Mouse (Mus musculus): ENCODE results near the gene Iqgap3. TPM values are rescaled to one million over a fixed set of nuclear protein-coding genes. Genes with fewer than 3 reads are reported as not detected.

Gene Iqgap3
- total RNA-seq, 1 experiment from 2014 or later: not detected

GRCm38 (mm10) chr3:88146376-88147112 is 64.8 kb downstream of the Iqgap3 start:
- no peak for ATAC-seq (ENCODE audit: extremely low read depth, insufficient number of reproducible peaks, low FRiP score, poor library complexity, severe bottlenecking)

DNA sequence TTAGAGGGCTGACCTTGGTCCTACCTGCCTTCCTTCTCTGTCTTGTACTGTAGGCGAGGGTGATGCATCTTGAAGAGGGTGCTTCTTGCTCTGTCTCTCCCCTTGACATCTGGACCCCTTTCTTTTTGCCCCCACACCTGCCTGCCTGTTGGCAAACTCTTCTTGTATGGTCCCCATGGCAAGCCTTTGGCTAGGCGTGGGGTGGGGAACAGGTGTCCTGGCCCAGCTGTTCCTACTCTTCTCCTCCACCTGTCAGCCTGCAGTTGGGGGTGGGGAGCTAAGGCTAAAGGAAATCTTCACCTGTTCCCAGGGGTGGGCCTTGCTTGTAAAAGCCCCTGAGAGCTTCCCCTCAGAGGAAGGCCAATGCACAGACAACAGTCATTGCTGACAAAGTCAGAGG is 65.7 kb downstream of the Iqgap3 start:
- no peak for ATAC-seq (ENCODE audit: extremely low read depth, insufficient number of reproducible peaks, low FRiP score, poor library complexity, severe bottlenecking)

- ATAC-seq (ENCODE audit: extremely low read depth, insufficient number of reproducible peaks, low FRiP score, poor library complexity, severe bottlenecking): no peak
These were observed 66.1 kb downstream of the Iqgap3 start for GRCm38 (mm10) chr3:88147866-88148265.

GRCm38 (mm10) chr3:88148354-88148753 is 66.6 kb downstream of the Iqgap3 start:
- peak; percentile 63 for ATAC-seq (ENCODE audit: extremely low read depth, insufficient number of reproducible peaks, low FRiP score, poor library complexity, severe bottlenecking)

GRCm38 (mm10) chr3:88148776-88149509 is 67.2 kb downstream of the Iqgap3 start:
- peak; percentile 30; the same call in 1 of the 2 replicates for ATAC-seq (ENCODE audit: extremely low read depth, insufficient number of reproducible peaks, low FRiP score, poor library complexity, severe bottlenecking)

- ATAC-seq (ENCODE audit: extremely low read depth, insufficient number of reproducible peaks, low FRiP score, poor library complexity, severe bottlenecking): no peak
These were observed 67.8 kb downstream of the Iqgap3 start for GRCm38 (mm10) chr3:88149510-88149974.

DNA sequence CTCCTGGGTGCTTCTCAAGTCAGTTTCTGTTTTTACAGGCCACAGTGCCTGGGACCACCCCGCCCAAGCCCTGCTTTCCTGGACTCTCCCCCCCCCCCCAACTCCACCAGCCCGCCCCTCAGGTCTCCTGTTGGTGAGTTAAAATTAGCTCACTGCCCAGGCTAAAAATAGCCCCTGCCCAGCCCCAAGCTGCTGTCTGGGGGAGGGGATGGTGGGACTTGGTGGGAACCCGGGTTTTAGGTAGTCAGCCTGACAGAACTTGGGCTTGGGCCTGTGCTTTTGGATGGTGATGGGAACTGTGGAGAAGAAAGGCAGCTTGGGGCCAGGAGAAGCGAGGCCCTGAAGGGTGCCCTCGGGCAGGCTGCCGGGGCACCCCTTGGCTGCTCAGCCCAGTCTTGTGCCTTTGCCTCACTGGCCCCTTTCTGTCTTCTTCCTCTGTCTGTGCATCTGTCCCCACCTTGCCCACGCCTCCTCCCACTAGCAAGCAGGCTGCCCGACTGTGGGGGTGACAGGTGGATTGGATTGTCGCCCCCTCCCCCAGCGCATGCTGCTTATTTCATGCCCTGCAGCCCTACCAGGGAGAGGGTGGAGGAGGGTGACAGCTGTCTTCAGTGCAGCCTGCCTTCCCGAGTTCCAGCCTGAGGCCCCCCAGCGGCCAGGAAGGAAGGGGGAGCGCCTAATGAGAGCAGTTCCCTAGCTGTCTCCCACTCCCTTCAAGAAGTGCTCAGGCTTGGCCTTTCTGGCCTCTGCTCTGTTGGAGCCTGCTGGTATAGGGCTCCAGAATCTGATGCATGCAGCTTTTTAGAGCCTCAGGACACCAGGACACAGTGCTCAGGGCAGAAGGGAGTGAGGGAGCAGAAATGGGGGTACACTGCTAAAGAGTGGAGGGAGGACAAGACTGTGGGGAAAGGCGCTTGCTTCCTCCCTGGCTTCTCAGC is 68.6 kb downstream of the Iqgap3 start:
- ATAC-seq (ENCODE audit: extremely low read depth, insufficient number of reproducible peaks, low FRiP score, poor library complexity, severe bottlenecking): no peak

- no peak for ATAC-seq (ENCODE audit: extremely low read depth, insufficient number of reproducible peaks, low FRiP score, poor library complexity, severe bottlenecking)
These were observed 69.2 kb downstream of the Iqgap3 start for GRCm38 (mm10) chr3:88150999-88151364.

DNA sequence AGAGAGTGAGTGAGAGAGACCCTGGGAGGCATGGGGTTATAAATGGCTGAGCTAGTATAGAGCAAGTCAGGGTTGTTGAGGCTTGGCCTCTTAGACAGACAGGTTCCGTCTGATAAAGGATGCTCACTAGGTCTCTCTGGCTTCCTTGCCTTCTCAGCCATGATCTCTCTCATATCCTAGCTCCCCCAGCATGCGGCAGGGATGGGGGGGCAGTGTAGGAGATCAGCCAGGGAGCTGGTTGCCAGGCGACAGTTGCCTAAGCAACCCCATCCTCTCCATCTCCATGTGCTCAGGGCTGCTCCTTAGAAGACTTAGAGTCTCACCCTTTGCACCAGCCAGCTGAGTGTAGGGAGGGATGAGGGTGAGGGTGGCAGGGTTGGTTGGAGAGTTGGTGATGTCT is 70.3 kb downstream of the Iqgap3 start:
- no peak for ATAC-seq (ENCODE audit: extremely low read depth, insufficient number of reproducible peaks, low FRiP score, poor library complexity, severe bottlenecking)

DNA sequence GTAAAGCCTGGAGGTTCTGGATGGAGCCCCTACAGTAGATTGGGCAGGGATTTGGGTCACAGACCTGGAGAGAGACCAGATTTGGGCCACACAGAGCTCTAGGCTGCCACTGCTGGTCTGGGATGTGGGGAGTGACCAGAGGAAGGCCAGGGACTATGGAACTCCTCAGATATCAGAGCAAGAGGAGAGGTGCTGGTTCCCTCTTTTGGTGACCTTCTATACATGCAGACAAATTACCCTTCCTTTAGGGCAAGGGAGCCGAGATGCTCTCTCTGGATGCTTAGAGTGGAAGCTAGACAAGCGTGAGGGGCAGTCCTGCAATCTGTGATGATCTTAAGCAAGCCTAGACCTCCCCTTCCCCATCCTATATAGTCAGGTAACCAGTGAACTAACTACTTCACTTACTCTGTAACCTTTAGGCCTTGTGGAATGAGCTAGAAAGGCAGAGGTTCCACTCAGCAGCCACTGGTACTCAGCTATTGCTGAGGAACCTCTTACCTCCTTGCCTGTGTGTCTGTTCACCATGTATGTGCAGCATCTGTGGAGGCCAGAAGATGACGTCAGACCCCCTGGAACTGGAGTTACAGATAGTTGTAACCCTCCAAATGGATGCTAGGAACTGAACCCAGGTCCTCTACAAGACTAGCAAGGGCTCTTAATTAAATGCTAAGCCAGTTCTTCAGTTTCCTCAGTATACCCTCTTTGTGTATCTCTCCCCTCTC is 71.7 kb downstream of the Iqgap3 start:
- no peak for ATAC-seq (ENCODE audit: extremely low read depth, insufficient number of reproducible peaks, low FRiP score, poor library complexity, severe bottlenecking)

GRCm38 (mm10) chr3:88154236-88154635 is 72.5 kb downstream of the Iqgap3 start:
- ATAC-seq (ENCODE audit: extremely low read depth, insufficient number of reproducible peaks, low FRiP score, poor library complexity, severe bottlenecking): no peak

GRCm38 (mm10) chr3:88156817-88157216 is 75.0 kb downstream of the Iqgap3 start:
- no peak for ATAC-seq (ENCODE audit: extremely low read depth, insufficient number of reproducible peaks, low FRiP score, poor library complexity, severe bottlenecking)

DNA sequence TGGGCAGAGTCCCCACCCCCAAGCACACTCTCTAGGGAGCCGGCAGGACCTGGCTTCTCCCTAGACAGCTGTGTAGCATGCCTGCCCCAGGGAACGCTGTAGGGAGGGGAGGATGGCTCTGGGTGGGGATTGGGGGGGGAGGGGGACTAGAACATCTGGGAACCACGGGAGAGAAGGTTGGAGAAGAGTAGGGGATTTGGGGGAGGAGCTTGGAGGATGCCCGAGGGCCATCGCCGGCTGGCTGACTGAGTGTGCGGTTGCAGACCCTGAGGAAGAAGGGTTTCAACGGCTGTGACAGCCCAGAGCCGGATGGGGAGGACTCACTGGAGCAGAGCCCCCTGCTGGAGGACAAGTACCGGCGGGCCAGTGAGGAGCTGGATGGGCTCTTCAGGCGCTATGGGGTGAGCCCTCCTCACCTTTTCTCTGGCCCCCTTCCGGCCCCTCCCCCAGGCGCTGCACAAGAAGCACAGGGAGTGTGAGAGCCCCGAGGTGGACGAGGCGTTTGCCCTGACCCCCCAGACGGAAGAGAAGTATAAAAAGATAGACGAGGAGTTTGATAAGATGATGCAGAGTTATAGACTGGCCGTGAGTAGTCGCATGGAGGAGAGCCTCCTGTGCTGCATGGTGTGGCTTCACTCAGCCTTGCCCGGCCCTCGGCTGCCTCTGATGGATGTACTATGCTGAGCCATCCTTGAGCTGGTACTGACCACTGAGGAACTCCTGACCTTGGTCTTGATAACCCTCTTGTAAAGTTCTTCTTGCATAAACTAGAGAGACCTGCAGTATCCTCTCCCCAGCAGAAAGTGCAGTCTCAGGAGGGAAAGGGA is 76.2 kb downstream of the Iqgap3 start:
- ATAC-seq (ENCODE audit: extremely low read depth, insufficient number of reproducible peaks, low FRiP score, poor library complexity, severe bottlenecking): peak; percentile 33; the same call in 1 of the 2 replicates

DNA sequence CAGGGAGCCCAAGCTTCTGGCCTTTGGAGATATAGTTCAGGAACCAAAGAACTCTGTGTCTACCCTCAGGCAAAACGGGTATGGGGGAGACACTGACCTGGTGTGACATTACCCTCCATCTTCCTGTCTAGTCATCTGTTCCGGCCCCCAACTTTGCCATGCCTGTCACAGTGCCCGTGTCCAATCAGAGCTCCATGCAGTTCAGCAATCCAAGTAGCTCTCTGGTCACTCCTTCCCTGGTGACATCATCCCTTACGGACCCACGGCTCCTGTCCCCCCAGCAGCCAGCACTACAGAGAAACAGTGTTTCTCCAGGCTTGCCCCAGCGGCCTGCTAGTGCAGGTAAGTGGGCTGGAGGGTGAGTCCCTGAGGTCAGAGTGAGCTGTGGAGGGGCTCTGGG is 77.2 kb downstream of the Iqgap3 start:
- no peak for ATAC-seq (ENCODE audit: extremely low read depth, insufficient number of reproducible peaks, low FRiP score, poor library complexity, severe bottlenecking)

- ATAC-seq (ENCODE audit: extremely low read depth, insufficient number of reproducible peaks, low FRiP score, poor library complexity, severe bottlenecking): no peak
These were observed 79.1 kb downstream of the Iqgap3 start for GRCm38 (mm10) chr3:88160856-88161255.

- ATAC-seq (ENCODE audit: extremely low read depth, insufficient number of reproducible peaks, low FRiP score, poor library complexity, severe bottlenecking): no peak
These were observed 80.5 kb downstream of the Iqgap3 start for GRCm38 (mm10) chr3:88162259-88162658.

GRCm38 (mm10) chr3:88162811-88163210 is 81.0 kb downstream of the Iqgap3 start:
- ATAC-seq (ENCODE audit: extremely low read depth, insufficient number of reproducible peaks, low FRiP score, poor library complexity, severe bottlenecking): no peak

- no peak for ATAC-seq (ENCODE audit: extremely low read depth, insufficient number of reproducible peaks, low FRiP score, poor library complexity, severe bottlenecking)
These were observed 82.1 kb downstream of the Iqgap3 start for GRCm38 (mm10) chr3:88163847-88164246.
